Mouse (Mus musculus) layer of hippocampus, postnatal 36 days (tissue): ENCODE measurements around the gene Zbtb2. TPM values are rescaled to one million over a fixed set of nuclear protein-coding genes. Genes with fewer than 3 reads are reported as not detected.

Experiments
- DNase-seq, 2 experiments: peaks; one replicate each; pipeline ENCODE4 v3.0.0; 2022
- total RNA-seq, 2 experiments: library from RNA; stranded (reverse); gene quantifications; 2 replicates each; pipeline ENCODE4 v1.2.3; 2021

Gene Zbtb2
- total RNA-seq, 2 experiments from 2014 or later, result 12.4 to 13.4 TPM

DNA sequence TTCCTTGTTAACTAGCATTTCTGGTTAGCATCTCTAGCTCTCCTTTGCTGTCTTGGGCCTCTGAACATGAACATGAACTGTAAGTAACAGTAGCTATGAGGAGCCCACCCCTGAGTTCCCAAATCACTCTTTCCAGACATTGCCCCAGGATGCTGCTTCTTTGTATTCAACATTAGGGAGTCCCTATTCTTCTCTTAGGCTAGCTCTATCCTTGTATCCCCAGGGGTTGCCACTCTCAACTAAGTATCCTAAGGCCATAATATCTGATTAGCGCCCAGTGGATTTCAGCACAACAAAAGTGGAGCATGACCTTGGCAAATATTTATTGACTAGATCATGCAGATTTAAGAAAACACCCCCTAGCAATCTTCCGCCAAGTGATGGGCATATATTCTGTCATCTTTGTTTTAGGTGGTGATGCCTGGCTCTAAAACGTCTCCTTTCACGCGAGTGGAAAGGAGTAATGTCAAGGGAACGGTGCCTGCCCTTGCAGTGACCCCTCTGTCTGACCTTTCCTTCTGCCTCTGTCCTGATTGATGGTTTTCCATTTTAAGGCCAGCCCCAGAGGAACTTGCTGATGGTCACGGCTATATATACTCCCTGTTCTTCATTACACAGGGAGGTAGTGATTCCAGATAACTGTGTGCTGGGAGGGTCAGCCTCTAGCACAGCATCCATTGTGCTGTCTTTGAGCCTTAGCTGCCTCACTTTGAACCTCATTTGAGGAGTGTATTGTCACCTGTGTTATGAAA lies 55.5 kb downstream of the Zbtb2 start:
- DNase-seq, result no peak

DNA sequence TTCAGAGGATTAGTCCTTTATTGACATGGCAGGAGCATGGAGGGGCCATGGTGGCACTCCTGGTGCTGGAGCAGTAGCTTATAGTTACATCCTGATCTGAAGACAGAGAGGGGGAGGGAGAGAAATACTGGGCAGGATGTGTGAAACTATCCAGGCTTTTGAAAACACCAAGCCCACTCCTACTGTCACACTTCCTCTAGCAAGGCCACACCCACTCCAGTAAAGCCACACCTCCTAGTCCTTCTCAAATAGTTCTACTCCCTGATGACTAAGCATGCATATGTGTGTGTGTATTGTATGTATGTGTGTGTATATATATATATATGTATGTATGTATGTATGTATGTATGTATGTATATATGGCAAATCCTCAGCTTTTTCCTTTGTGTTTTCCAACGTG lies 60.2 kb downstream of the Zbtb2 start:
- no peak for DNase-seq

DNA sequence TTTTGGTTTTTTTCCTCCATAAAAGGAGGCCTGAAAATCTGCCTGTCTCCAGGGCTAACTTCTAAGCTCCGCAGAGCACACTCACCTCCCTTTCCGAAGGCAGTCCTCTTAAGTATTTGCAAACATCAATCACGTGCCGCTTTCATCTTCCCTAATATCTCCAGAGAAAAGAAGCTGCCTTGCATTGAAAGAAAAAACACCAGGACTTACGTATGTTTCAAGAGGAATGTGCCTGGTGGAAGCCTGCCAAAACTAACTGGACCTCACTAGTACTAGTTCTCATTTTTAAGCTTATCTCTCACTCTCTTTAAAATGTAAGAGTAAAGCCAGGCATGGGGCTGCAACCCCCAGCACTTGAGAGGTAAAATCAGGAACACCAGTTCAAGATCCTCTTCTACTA lies 62.3 kb downstream of the Zbtb2 start:
- DNase-seq, result no peak

GRCm38 (mm10) chr10:4323885-4324284 lies 64.0 kb downstream of the Zbtb2 start:
- DNase-seq, result no peak

Other genes starting within 250 kb of the Zbtb2 start
- 10 to 100 TPM; 10.6 to 14.6 TPM for gene Akap12, start 121.7 kb downstream of the Zbtb2 start, total RNA-seq
- 10 to 100 TPM; 39.5 to 40.6 TPM for gene Rmnd1, start 44.3 kb upstream of the Zbtb2 start, total RNA-seq
- 10 to 100 TPM; 24.8 to 25.1 TPM for gene Armt1, start 44.4 kb upstream of the Zbtb2 start, total RNA-seq
- under 1 TPM; 0.32 to 0.96 TPM for gene Ccdc170, start 94.4 kb upstream of the Zbtb2 start, total RNA-seq
- gene Esr1, start 223.5 kb upstream of the Zbtb2 start, total RNA-seq, result 1 to 10 TPM; 2.3 to 2.7 TPM